Mouse (Mus musculus): ENCODE measurements at regions not wholly inside any gene's neighbourhood (a gene's known extent, or its start where the extent isn't known, plus 50 kb on each side); places are given as distances from the start of the nearest gene placed in this dataset.

- no peaks in the 10 kb centered on the region for H3K9me3 ChIP-seq (replicated peaks)
- H3K36me3 ChIP-seq = no peaks in the 10 kb centered on the region
- WGBS = 37% methylated on average over 5 of the region's 5 CpGs
- no peak overlapping the region for H3K27ac ChIP-seq (replicated peaks)
- H3K27me3 ChIP-seq (ENCODE audit: low read depth, poor library complexity, severe bottlenecking) = peaks cover 96% of the 10 kb centered on the region
- peaks cover 31% of the 10 kb centered on the region for H3K4me1 ChIP-seq
- DNase-seq (ENCODE audit: low spot score) = peak; percentile 14
- no peak overlapping the region for H3K4me3 ChIP-seq
These were observed 211.0 kb downstream of the Olfr1505 start for GRCm38 (mm10) chr19:14124250-14124827.

- H3K4me3 ChIP-seq = no peak overlapping the region
- no peak for DNase-seq (ENCODE audit: low spot score)
- peaks cover 96% of the 10 kb centered on the region for H3K27me3 ChIP-seq (ENCODE audit: low read depth, poor library complexity, severe bottlenecking)
- 73% methylated on average over 5 of the region's 5 CpGs for WGBS
- H3K4me1 ChIP-seq = peaks cover 31% of the 10 kb centered on the region
- H3K27ac ChIP-seq (replicated peaks) = no peak overlapping the region
- no peaks in the 10 kb centered on the region for H3K9me3 ChIP-seq (replicated peaks)
- no peaks in the 10 kb centered on the region for H3K36me3 ChIP-seq
These were observed 211.7 kb downstream of the Olfr1505 start for GRCm38 (mm10) chr19:14124986-14125385.

GRCm38 (mm10) chr19:14128397-14129209 is 215.3 kb downstream of the Olfr1505 start:
- Histone ChIP-seq H3K27ac (replicated peaks) (no peak overlapping the region), H3K9me3 (replicated peaks) (no peaks in the 10 kb centered on the region), H3K4me3 (no peak overlapping the region), H3K36me3 (no peaks in the 10 kb centered on the region), H3K4me1 (peaks cover 23% of the 10 kb centered on the region), H3K27me3 (ENCODE audit: low read depth, poor library complexity, severe bottlenecking) (peaks cover 95% of the 10 kb centered on the region)
- no peak for DNase-seq (ENCODE audit: low spot score)
- 45% methylated on average over 8 of the region's 8 CpGs for WGBS

GRCm38 (mm10) chr19:14161217-14161616 is 247.9 kb downstream of the Olfr1505 start:
- Histone ChIP-seq H3K36me3 (no peaks in the 10 kb centered on the region), H3K9me3 (replicated peaks) (no peaks in the 10 kb centered on the region), H3K4me3 (no peak overlapping the region), H3K27me3 (ENCODE audit: low read depth, poor library complexity, severe bottlenecking) (peaks cover 78% of the 10 kb centered on the region), H3K4me1 (peaks cover 27% of the 10 kb centered on the region), H3K27ac (replicated peaks) (0 out of 2 replicates have a peak overlapping the region, but pooled peaks have one; percentile 20)
- DNase-seq (ENCODE audit: low spot score) = no peak
- 60% methylated on average over 3 of the region's 3 CpGs for WGBS

- Histone ChIP-seq H3K9me3 (replicated peaks) (no peaks in the 10 kb centered on the region), H3K27ac (replicated peaks) (no peak overlapping the region), H3K27me3 (ENCODE audit: low read depth, poor library complexity, severe bottlenecking) (peaks cover 84% of the 10 kb centered on the region), H3K4me1 (peaks cover 16% of the 10 kb centered on the region), H3K36me3 (no peaks in the 10 kb centered on the region), H3K4me3 (no peak overlapping the region)
- no peak for DNase-seq (ENCODE audit: low spot score)
- WGBS = 43% methylated on average over 4 of the region's 4 CpGs
These were observed 249.4 kb downstream of the Olfr1505 start for GRCm38 (mm10) chr19:14162773-14163172.

- H3K27me3 ChIP-seq (ENCODE audit: low read depth, poor library complexity, severe bottlenecking) = peaks cover 67% of the 10 kb centered on the region
- 46% methylated on average over 2 of the region's 2 CpGs for WGBS
These were observed 252.4 kb downstream of the Olfr1505 start for GRCm38 (mm10) chr19:14165775-14166174.

GRCm38 (mm10) chr19:14180244-14180643 is 266.9 kb downstream of the Olfr1505 start:
- H3K4me3 ChIP-seq = no peak overlapping the region
- no peaks in the 10 kb centered on the region for H3K9me3 ChIP-seq (replicated peaks)
- no peak for DNase-seq (ENCODE audit: low spot score)
- H3K27me3 ChIP-seq (ENCODE audit: low read depth, poor library complexity, severe bottlenecking) = no peaks in the 10 kb centered on the region; the same call in 1 of the 2 replicates
- no peak overlapping the region for H3K27ac ChIP-seq (replicated peaks)
- no peaks in the 10 kb centered on the region for H3K36me3 ChIP-seq
- H3K4me1 ChIP-seq = peaks cover 6% of the 10 kb centered on the region
- 16% methylated on average over 4 of the region's 4 CpGs for WGBS

More at GRCm38 (mm10) chr19:14165775-14166174, 252.4 kb downstream of the Olfr1505 start:
- H3K9me3 ChIP-seq (replicated peaks) = no peaks in the 10 kb centered on the region
- DNase-seq (ENCODE audit: low spot score) = no peak
- no peaks in the 10 kb centered on the region for H3K36me3 ChIP-seq
- H3K4me3 ChIP-seq = no peak overlapping the region
- no peak overlapping the region for H3K27ac ChIP-seq (replicated peaks)
- H3K4me1 ChIP-seq = peaks cover 16% of the 10 kb centered on the region

- WGBS = 74% methylated on average over 3 of the region's 3 CpGs
- no peak overlapping the region for H3K27ac ChIP-seq (replicated peaks)
- no peaks in the 10 kb centered on the region for H3K9me3 ChIP-seq (replicated peaks)
- H3K4me3 ChIP-seq = no peak overlapping the region
- no peak for DNase-seq (ENCODE audit: low spot score)
- no peaks in the 10 kb centered on the region; the same call in 1 of the 2 replicates for H3K27me3 ChIP-seq (ENCODE audit: low read depth, poor library complexity, severe bottlenecking)
- H3K4me1 ChIP-seq = peaks cover 6% of the 10 kb centered on the region
- H3K36me3 ChIP-seq = no peaks in the 10 kb centered on the region
These were observed 267.6 kb downstream of the Olfr1505 start for GRCm38 (mm10) chr19:14180956-14181355.

GRCm38 (mm10) chr19:14181661-14182415 is 268.5 kb downstream of the Olfr1505 start:
- DNase-seq (ENCODE audit: low spot score) = no peak
- H3K9me3 ChIP-seq (replicated peaks) = no peaks in the 10 kb centered on the region
- H3K4me1 ChIP-seq = peaks cover 6% of the 10 kb centered on the region
- H3K27me3 ChIP-seq (ENCODE audit: low read depth, poor library complexity, severe bottlenecking) = no peaks in the 10 kb centered on the region; the same call in 1 of the 2 replicates
- no peak overlapping the region for H3K27ac ChIP-seq (replicated peaks)
- WGBS = 84% methylated on average over 6 of the region's 6 CpGs
- no peak overlapping the region for H3K4me3 ChIP-seq
- no peaks in the 10 kb centered on the region for H3K36me3 ChIP-seq

GRCm38 (mm10) chr19:14191820-14192219 is 278.5 kb downstream of the Olfr1505 start:
- no peaks in the 10 kb centered on the region for H3K9me3 ChIP-seq (replicated peaks)
- WGBS = 94% methylated on average over 3 of the region's 3 CpGs
- DNase-seq (ENCODE audit: low spot score) = no peak
- no peaks in the 10 kb centered on the region for H3K27me3 ChIP-seq (ENCODE audit: low read depth, poor library complexity, severe bottlenecking)
- no peaks in the 10 kb centered on the region for H3K4me1 ChIP-seq
- H3K27ac ChIP-seq (replicated peaks) = no peak overlapping the region
- no peak overlapping the region for H3K4me3 ChIP-seq
- H3K36me3 ChIP-seq = no peaks in the 10 kb centered on the region

GRCm38 (mm10) chr19:14197864-14198263 is 284.5 kb downstream of the Olfr1505 start:
- Histone ChIP-seq H3K9me3 (replicated peaks) (no peaks in the 10 kb centered on the region), H3K27ac (replicated peaks) (no peak overlapping the region), H3K4me3 (no peak overlapping the region), H3K36me3 (no peaks in the 10 kb centered on the region), H3K27me3 (ENCODE audit: low read depth, poor library complexity, severe bottlenecking) (no peaks in the 10 kb centered on the region), H3K4me1 (no peaks in the 10 kb centered on the region)
- 88% methylated on average over 3 of the region's 3 CpGs for WGBS
- no peak for DNase-seq (ENCODE audit: low spot score)

- Histone ChIP-seq H3K27me3 (ENCODE audit: low read depth, poor library complexity, severe bottlenecking) (no peaks in the 10 kb centered on the region; the same call in 1 of the 2 replicates), H3K4me1 (no peaks in the 10 kb centered on the region), H3K27ac (replicated peaks) (no peak overlapping the region), H3K36me3 (no peaks in the 10 kb centered on the region), H3K4me3 (no peak overlapping the region), H3K9me3 (replicated peaks) (no peaks in the 10 kb centered on the region)
- 71% methylated on average over 4 of the region's 4 CpGs for WGBS
- DNase-seq (ENCODE audit: low spot score) = no peak
These were observed 307.2 kb downstream of the Olfr1505 start for GRCm38 (mm10) chr19:14220507-14220909.

Data from midbrain, embryonic 10.5 days (tissue).